8 mouse cellular contexts compared by ENCODE assay signal in genomic region chr4:48045281-48045720, GRCm38 (mm10). TPM values are rescaled to one million over a fixed set of nuclear protein-coding genes. Genes with fewer than 3 reads are reported as not detected.
DNase-seq lines count a peak whose midpoint lies in the region; ATAC-seq and TF ChIP-seq lines count a peak whose summit lies in the region.

No protein-coding gene starts in this region.

- under 1% methylated on average over 42 of the region's 42 CpGs for WGBS in embryonic facial prominence, embryonic 13.5 days
- under 1% methylated on average over 42 of the region's 42 CpGs for WGBS in liver, embryonic 12.5 days (ENCODE audit: insufficient replicate concordance)
- under 1% methylated on average over 42 of the region's 42 CpGs for WGBS in stomach, embryonic 16.5 days

- TF ChIP-seq POLR2A in CH12.LX (IDR thresholded peaks at IDR 0.05; ENCODE audit: low read depth, low read length), result no peak

- H3K4me3 ChIP-seq in CH12.LX (replicated peaks in 1 of 3; ENCODE audit: low read depth in 2 of 3, low read length in 2 of 3, poor library complexity in 1 of 3), result peak overlapping the region; percentile 48 to 73 (median 56)
- H3K4me3 ChIP-seq in embryonic facial prominence, embryonic 13.5 days, result peak overlapping the region; percentile 65
- H3K4me3 ChIP-seq in liver, embryonic 12.5 days, result peak overlapping the region; percentile 67
- peak overlapping the region; percentile 72 for H3K4me3 ChIP-seq in stomach, embryonic 16.5 days (replicated peaks; ENCODE audit: low read length)

- peak overlapping the region; percentile 86 for H3K4me2 ChIP-seq in CH12.LX (ENCODE audit: insufficient read depth, low read depth, poor library complexity, severe bottlenecking)
- peak overlapping the region; percentile 98 for H3K4me2 ChIP-seq in embryonic facial prominence, embryonic 13.5 days
- H3K4me2 ChIP-seq in liver, embryonic 12.5 days, result peak overlapping the region; percentile 98
- peak overlapping the region; percentile 100 for H3K4me2 ChIP-seq in stomach, embryonic 16.5 days (ENCODE audit: low read depth, low read length)

- no peak for ATAC-seq in embryonic facial prominence, embryonic 13.5 days (ENCODE audit: insufficient number of reproducible peaks, insufficient read depth, low FRiP score, low TSS enrichment, low read depth)
- ATAC-seq in liver, embryonic 12.5 days, result peak; percentile 1; the same call in 1 of the 2 replicates
- no peak for ATAC-seq in stomach, embryonic 16.5 days (ENCODE audit: insufficient read depth, low FRiP score)

- no peaks in the 10 kb centered on the region for H3K36me3 ChIP-seq in CH12.LX (replicated peaks in 1 of 2; ENCODE audit: control insufficient read depth in 1 of 2, insufficient read depth in 1 of 2, low read length in 1 of 2)
- no peaks in the 10 kb centered on the region for H3K36me3 ChIP-seq in embryonic facial prominence, embryonic 13.5 days
- H3K36me3 ChIP-seq in liver, embryonic 12.5 days, result no peaks in the 10 kb centered on the region
- no peaks in the 10 kb centered on the region for H3K36me3 ChIP-seq in stomach, embryonic 16.5 days (ENCODE audit: control insufficient read depth, insufficient read depth, low read length)

- peak; percentile 54 for DNase-seq in embryo, embryonic 10 days (ENCODE audit: low spot score)
- DNase-seq in embryo, embryonic 9.5 days (ENCODE audit: extremely low spot score), result no peak
- DNase-seq in CH12.LX (ENCODE audit: extremely low read depth), result no peak
- peak; percentile 44 to 45 for DNase-seq in heart, postnatal 14 days
- no peak for DNase-seq in left cerebral cortex, adult 8-10 months (ENCODE audit: low spot score in 2 of 2)

- no peak for TF ChIP-seq CTCF in CH12.LX (conservative IDR thresholded peaks at IDR 0.05 in 1 of 2, IDR thresholded peaks at IDR 0.05 in 1 of 2; ENCODE audit: low read depth in 2 of 2, low read length in 2 of 2)

- in situ Hi-C loops in CH12.LX (cut with MboI; ENCODE audit: low pct_ligation_motif_present, low pct_unique_long_range_greater_than_20kb, low sequenced_read_pairs), result no loop called here

- H3K27ac ChIP-seq in CH12.LX (ENCODE audit: insufficient read depth, low read depth), result no peak overlapping the region
- peak overlapping the region; percentile 77; the same call in 1 of the 2 replicates for H3K27ac ChIP-seq in embryonic facial prominence, embryonic 13.5 days
- H3K27ac ChIP-seq in liver, embryonic 12.5 days, result no peak overlapping the region
- H3K27ac ChIP-seq in stomach, embryonic 16.5 days (ENCODE audit: low read length), result no peak overlapping the region; the same call in 1 of the 2 replicates

- no peaks in the 10 kb centered on the region for H3K79me2 ChIP-seq in CH12.LX (replicated peaks; ENCODE audit: control insufficient read depth, extremely low read depth, insufficient read depth, poor library complexity, severe bottlenecking)

- dilution Hi-C loops in CH12.LX (cut with MboI; ENCODE audit: extremely low pct_ligation_motif_present, extremely low pct_unique_long_range_greater_than_20kb, low sequenced_read_pairs), result no loop called here

- no peak for TF ChIP-seq RAD21 in CH12.LX (IDR thresholded peaks at IDR 0.05; ENCODE audit: low read depth, low read length)

- peaks cover 56% of the 10 kb centered on the region for H3K27me3 ChIP-seq in CH12.LX (replicated peaks)
- peaks cover 43% of the 10 kb centered on the region for H3K27me3 ChIP-seq in embryonic facial prominence, embryonic 13.5 days
- peaks cover 73% of the 10 kb centered on the region for H3K27me3 ChIP-seq in liver, embryonic 12.5 days (replicated peaks)
- peaks cover 43% of the 10 kb centered on the region for H3K27me3 ChIP-seq in stomach, embryonic 16.5 days (ENCODE audit: control insufficient read depth, insufficient read depth, low read length)

- TF ChIP-seq EP300 in CH12.LX (IDR thresholded peaks at IDR 0.05; ENCODE audit: low read length), result no peak

- no peaks in the 10 kb centered on the region for H3K9me3 ChIP-seq in CH12.LX (replicated peaks; ENCODE audit: low read length)
- H3K9me3 ChIP-seq in embryonic facial prominence, embryonic 13.5 days, result no peaks in the 10 kb centered on the region
- H3K9me3 ChIP-seq in liver, embryonic 12.5 days (replicated peaks), result no peaks in the 10 kb centered on the region
- H3K9me3 ChIP-seq in stomach, embryonic 16.5 days (replicated peaks; ENCODE audit: control insufficient read depth, low read length), result no peaks in the 10 kb centered on the region

- peaks cover 0 to 24% of the 10 kb centered on the region in 2 experiments; a peak in 2 of 4 replicates for H3K4me1 ChIP-seq in CH12.LX (ENCODE audit: control insufficient read depth in 1 of 2, insufficient read depth in 2 of 2)
- peaks cover 47% of the 10 kb centered on the region for H3K4me1 ChIP-seq in embryonic facial prominence, embryonic 13.5 days
- H3K4me1 ChIP-seq in liver, embryonic 12.5 days, result peaks cover 48% of the 10 kb centered on the region
- peaks cover 39% of the 10 kb centered on the region for H3K4me1 ChIP-seq in stomach, embryonic 16.5 days (ENCODE audit: control insufficient read depth, insufficient read depth, low read length)

- no peak overlapping the region for H3K9ac ChIP-seq in CH12.LX (ENCODE audit: insufficient read depth, low read depth)
- H3K9ac ChIP-seq in embryonic facial prominence, embryonic 13.5 days, result peak overlapping the region; percentile 76
- peak overlapping the region; percentile 79 for H3K9ac ChIP-seq in liver, embryonic 12.5 days
- peak overlapping the region; percentile 78 for H3K9ac ChIP-seq in stomach, embryonic 16.5 days (ENCODE audit: low read length)

- intact Hi-C loops in heart, postnatal 14 days (cut with DNase I), result loop anchor here (5.0 to 10.0 kb wide), 3 partner anchors 468 to 990 kb away; partner anchors contain the start of gene Anks6

TF ChIP-seq in CH12.LX, 34 proteins besides CTCF, POLR2A, EP300 and RAD21:
- TF ChIP-seq NELFE (IDR thresholded peaks at IDR 0.05; ENCODE audit: low read depth, low read length) (no peak), RCOR1 (conservative IDR thresholded peaks at IDR 0.05; ENCODE audit: low read depth, low read length) (no peak), TCF12 (IDR thresholded peaks at IDR 0.05; ENCODE audit: low read depth, low read length) (no peak), PAX5 (IDR thresholded peaks at IDR 0.05; ENCODE audit: low read length) (no peak), KAT2A (IDR thresholded peaks at IDR 0.05; ENCODE audit: insufficient replicate concordance, low read length) (no peak), UBTF (IDR thresholded peaks at IDR 0.05; ENCODE audit: low read depth, low read length) (no peak), MAFK (IDR thresholded peaks at IDR 0.05; ENCODE audit: insufficient replicate concordance, low read length) (no peak), ZC3H11A (IDR thresholded peaks at IDR 0.05; ENCODE audit: low read depth, low read length) (no peak), MYC (IDR thresholded peaks at IDR 0.05; ENCODE audit: low read depth, low read length) (no peak), ELF1 (IDR thresholded peaks at IDR 0.05; ENCODE audit: low read depth, low read length) (no peak), MAX (IDR thresholded peaks at IDR 0.05; ENCODE audit: low read length) (no peak), MEF2A (IDR thresholded peaks at IDR 0.05; ENCODE audit: borderline replicate concordance, low read depth, low read length) (no peak)

RNA-seq across cellular contexts. Expression of gene Nr4a3, which starts 0.3 kb away (rescaled TPM):
- total RNA-seq in CH12.LX (2012; rRNA removed), result 0.04 and 0.13 TPM in 2 replicates
- total RNA-seq in CH12.LX (2014; rRNA removed), result 0.24 and 0.32 TPM in 2 replicates
- polyA plus RNA-seq in CH12.LX (2012; ENCODE audit: insufficient read length, low read depth), result 0.18 and 0.21 TPM in 2 replicates
- 1.0 TPM in 2 replicates for polyA plus RNA-seq in embryonic facial prominence, embryonic 13.5 days (2015; fragmentation: Nextera tagmentation; extraction: Ambion mirVana)
- total RNA-seq in heart, postnatal 14 days (2021), result 10 to 100 TPM in 1 of 2 experiments, 1 to 10 TPM in 1; 4.0 to 12.0 TPM
- 0.02 TPM in 1 of 2 replicates, not detected in the other for polyA plus RNA-seq in liver, embryonic 12.5 days (2016; fragmentation: Nextera tagmentation; extraction: Ambion mirVana)
- 0.13 and 0.40 TPM in 2 replicates for polyA plus RNA-seq in stomach, embryonic 16.5 days (2015; fragmentation: Nextera tagmentation; extraction: Ambion mirVana)
- 10 to 100 TPM; 12.4 to 17.3 (median 16.5) TPM for total RNA-seq in left cerebral cortex, adult 8-10 months (2022)

Comparison
In these comparisons a context has a peak if more than half of its experiments do, and no peak if none do; other contexts are left out.
1. DNase-seq: peak in embryo, embryonic 10 days (single experiment) and heart, postnatal 14 days (2 of 2); none in embryo, embryonic 9.5 days (single experiment), CH12.LX (single experiment) and left cerebral cortex, adult 8-10 months (0 of 2).
2. Peak in every context shown above with its lines, with median percentiles within 50 percentile points of each other: H3K4me2 ChIP-seq and H3K4me3 ChIP-seq.